Mouse (Mus musculus) heart, adult 11 months (tissue): ENCODE results near the gene B3galt4.
A peak's percentile ranks its signal among the peaks of the same experiment; 100 is the strongest.

Experiments used
- DNase-seq: peaks from one replicate; pipeline ENCODE4 v3.0.0; 2022

The B3galt4 gene

GRCm38 (mm10) chr17:33940981-33941380 lies 10.3 kb downstream of the B3galt4 start:
- DNase-seq, result no peak

DNA sequence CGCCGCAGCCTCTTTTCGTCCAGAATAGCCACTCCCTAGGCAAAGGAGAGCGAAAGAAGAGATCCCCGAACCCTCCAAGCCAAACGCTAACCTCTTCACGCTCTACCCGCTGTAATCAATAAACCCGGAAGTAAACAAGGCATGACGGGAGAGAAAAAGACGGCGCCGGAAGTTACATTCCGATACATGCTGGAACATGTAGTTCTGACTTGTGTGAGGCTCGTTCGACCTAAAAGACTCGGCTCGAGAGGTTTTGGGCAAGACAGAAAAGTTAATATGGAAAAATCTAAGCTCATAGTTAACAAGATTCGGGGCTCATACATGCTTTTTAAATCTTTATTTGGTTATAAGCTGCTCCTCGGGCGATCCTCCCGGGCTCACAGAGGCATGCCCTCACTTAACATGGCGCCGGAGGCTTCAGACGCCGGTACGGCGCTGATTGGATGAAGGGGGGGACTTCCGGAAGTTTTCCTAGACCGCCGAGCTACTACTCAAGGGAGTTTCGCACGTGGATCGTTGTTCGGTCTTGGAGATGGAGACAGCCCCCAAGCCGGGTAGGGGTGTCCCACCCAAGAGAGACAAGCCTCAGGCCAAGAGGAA lies 11.0 kb downstream of the B3galt4 start, which contains the start of the genes Pfdn6 and Wdr46:
TSS of gene Pfdn6 (minus strand) at position 138 of the 600 bp plus-strand sequence.
TSS of gene Wdr46 (plus strand) at position 455 of the 600 bp plus-strand sequence.
- DNase-seq, result peak; percentile 98

GRCm38 (mm10) chr17:33938783-33939182 lies 12.5 kb downstream of the B3galt4 start:
- no peak for DNase-seq

DNA sequence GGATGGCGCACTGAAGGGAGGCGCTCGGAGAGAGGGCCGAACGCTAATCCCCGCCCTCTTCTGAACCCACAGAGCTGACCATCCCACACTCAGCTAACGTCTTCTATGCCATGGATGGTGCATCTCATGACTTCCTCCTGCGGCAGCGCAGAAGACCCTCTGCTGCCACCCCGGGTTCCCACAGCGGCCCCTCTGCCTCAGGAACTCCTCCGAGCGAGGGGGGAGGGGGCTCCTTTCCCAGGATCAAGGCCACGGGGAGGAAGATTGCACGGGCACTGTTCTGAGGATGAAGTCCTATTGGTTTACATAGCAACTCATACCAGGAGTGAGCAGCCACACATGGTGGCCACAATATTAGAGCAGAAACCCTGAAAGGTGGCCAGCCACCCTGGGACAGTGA lies 14.3 kb downstream of the B3galt4 start:
- DNase-seq, result peak; percentile 90

GRCm38 (mm10) chr17:33935422-33936055 lies 15.7 kb downstream of the B3galt4 start:
- peak; percentile 91 for DNase-seq

DNA sequence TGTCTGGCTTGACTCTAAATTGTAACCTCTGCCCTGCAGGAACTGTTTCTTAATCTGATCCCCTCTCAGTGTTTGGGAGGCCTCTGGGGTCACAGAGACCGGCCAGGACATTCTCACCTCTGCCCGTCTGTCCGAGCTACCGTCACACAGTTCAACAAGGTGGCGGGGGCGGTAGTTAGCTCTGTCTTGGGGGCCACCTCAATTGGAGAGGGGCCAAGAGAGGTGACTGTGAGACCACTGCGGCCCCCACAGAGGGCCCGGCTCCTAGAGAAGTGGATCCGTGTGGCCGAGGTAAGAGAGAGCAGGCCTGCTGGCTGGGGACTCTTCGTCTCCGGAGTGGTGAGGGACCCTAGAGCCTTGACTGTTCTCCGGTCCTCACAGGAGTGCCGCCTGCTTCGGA lies 18.3 kb downstream of the B3galt4 start:
- peak; percentile 91 for DNase-seq

- DNase-seq, result peak; percentile 93
These were observed 18.8 kb downstream of the B3galt4 start for GRCm38 (mm10) chr17:33932448-33932847.

- peak; percentile 93 for DNase-seq
These were observed 19.3 kb downstream of the B3galt4 start for GRCm38 (mm10) chr17:33931947-33932346.

DNA sequence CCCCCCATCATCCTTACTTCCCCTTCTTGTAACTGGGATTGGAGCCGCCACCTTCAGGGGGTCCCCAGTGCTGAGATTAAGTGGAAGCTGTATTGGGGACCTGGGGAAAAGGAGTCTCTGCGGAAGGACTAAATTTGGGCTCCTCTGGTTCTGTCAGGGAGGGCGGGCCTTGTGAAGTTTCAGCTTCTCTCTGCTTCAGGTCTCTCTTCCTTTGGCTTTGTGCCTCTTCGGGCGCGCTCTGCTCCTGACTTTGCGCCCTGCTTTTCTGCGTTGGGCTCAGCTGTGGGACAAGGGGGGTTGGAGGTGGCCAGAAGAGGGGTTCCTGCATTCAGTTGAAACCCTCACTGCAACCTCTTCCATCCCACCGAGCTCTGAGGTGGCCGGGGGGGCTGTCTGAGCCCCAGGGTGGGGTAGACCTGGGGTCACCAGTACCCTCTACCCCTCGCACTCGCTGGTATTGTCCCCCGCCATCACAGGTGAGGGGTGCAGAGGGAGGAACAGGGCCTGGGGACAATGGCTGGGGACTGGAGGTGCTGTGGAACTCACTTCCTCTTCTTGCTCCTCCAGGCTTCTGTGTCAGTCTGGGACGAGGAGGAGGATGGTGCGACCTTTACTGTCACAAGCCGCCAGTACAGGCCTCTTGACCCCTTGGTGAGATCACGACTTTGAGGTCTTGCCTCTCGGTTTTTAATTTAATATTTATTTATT lies 20.0 kb downstream of the B3galt4 start:
- peak; percentile 96 for DNase-seq

DNA sequence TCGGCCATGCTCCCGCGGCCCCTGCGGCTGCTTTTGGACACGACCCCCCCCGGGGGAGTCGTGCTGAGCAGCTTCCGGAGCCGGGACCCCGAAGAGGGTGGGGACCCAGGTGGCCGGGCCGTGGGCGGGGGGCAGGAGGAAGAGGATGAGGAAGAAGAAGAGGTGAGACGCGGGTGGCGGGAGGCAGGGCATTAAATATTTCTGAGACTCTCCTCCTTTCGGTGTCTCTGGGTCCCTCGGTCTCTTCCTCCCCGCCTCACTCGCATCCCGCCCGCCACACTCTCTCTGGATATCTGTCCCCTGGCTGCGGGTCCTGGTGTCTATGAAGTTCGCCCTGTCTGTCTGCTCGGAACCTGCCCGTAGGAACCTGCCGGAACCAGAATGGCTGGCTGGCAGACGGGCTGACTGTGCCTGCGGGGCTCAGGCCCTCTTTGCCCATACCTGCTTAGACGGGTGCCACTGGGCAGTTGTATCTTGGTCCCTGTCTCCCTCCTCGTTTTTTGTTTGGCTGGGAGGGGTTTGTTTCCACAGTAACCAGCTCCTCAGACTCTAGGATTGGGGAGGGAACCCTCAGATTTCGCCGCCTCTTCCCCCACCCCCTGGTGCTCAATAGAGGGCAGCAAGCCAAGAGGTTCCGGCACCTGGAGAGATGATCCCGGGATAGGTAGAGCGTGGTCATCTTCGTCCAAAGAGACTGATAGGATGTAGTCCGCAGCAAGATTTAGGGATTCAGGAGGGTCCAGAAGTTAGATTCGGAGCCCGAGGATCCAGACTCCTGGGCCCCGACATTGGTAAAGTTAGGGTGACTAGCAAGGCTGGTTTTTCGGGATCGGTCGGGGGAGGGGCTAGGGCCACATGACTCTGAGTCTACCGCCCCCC lies 20.8 kb downstream of the B3galt4 start:
- peak; percentile 98 for DNase-seq

- DNase-seq, result peak; percentile 99
These were observed 21.7 kb downstream of the B3galt4 start, which contains the start of gene Rgl2 for GRCm38 (mm10) chr17:33929371-33930279. Rgl2 (plus strand) TSS chr17:33929543.

DNA sequence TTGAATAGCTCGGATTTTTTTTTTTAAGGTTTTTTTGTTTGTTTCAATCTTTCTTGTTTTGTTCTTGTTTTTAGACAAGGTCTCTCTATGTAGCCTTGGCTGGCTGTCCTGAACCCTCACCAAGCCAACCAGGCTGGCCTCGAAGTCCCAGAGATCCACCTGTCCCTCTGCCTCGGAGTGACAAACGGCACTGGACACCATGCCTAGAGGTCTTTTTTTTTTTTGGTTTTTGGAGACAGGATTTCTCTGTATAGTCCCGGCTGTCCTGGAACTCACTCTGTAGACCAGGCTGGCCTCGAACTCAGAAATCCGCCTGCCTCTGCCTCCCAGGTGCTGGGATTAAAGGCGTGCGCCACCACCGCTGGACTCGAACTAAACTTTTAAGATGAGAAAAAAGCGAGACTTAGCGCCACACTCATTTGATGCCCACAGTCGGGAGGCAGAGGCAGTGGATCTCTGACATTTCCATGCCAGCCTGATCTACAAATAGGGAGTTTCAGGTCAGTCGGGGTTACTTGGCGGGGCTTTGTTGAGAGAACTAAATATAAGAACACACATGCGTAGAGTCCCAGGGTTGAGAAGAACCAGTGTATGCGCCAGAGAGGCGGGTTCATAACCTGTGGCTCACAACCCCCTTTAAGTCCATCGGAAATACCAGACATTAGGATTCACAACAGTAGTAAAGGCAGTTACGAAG lies 22.9 kb downstream of the B3galt4 start:
- DNase-seq, result peak; percentile 92

DNA sequence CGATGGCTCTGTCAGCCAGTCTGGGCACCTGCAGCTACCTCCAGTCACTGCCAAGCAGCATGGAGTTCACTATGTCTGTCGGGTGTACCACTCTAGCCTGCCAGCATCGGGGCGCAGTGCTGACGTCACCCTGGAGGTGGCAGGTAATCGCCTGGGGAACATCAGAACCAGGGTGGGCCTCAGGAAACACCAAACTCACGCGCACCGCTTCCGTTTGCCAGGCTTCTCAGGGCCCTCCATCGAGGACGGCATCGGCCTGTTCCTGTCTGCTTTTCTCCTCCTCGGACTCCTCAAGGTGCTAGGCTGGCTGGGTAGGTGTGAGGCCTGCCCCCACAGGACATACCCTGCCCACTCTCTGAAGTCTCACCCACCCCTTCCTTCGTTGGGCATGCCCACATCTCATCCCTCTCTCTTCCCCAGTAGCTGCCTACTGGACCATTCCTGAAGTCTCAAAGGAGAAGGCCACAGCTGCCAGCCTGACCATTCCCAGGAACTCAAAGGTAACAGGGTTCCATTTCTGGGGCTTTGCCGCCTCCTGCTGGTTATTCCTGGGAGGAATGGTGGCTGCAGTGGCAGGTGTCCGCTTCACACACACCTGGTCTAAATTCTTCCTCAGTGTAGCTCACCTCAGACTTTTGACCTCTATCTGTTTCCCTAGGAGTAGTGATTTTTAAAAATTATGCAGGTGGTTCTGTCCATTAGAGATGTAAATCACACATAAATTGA lies 24.9 kb downstream of the B3galt4 start:
- peak; percentile 91 for DNase-seq

GRCm38 (mm10) chr17:33925406-33926116 lies 25.7 kb downstream of the B3galt4 start:
- DNase-seq, result peak; percentile 92

- DNase-seq, result no peak
These were observed 26.6 kb downstream of the B3galt4 start for GRCm38 (mm10) chr17:33924577-33925283.

- DNase-seq, result peak; percentile 90
These were observed 29.9 kb downstream of the B3galt4 start for GRCm38 (mm10) chr17:33921361-33921760.

DNA sequence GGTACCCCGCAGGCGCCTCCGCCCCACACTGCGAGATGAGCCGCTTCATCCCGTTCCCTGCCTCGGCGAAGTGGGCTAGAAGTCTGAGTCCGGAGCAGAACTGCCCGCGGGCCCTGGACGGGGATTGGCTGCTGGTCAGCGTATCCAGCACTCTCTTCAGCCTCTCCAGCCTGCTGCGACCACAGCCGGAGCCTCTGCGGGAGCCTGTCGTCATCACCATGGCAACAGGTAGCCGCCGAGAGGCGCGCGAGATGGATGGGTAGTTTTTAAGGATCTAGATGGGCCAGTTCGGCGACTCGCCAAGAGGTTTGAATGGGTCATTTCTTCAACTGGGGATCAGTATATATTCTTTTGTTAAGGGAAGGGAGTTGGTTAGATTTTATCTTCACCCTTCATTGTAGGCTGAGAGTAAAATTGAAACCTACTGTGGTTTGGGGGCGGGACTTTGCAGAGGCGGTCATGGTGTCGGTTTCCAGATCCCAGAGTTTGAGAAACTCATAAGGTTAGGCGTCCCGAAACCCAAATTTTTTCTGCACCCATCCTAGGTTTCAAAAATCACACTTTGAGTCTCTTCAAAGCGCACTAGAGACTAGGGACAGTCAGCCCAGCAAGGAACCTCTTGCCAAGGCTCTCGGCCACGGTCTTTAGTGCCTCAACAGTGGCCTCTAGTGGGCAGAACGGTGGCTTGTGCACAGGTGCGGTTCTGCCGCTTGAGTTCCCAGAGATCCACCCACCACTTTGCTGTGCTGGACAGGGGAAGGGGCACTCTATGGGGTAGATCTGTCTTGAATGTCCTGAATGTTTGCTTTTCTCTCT lies 30.8 kb downstream of the B3galt4 start:
- DNase-seq, result peak; percentile 98
